ENCODE assay signal across 17 mouse cellular contexts in the genomic region with DNA sequence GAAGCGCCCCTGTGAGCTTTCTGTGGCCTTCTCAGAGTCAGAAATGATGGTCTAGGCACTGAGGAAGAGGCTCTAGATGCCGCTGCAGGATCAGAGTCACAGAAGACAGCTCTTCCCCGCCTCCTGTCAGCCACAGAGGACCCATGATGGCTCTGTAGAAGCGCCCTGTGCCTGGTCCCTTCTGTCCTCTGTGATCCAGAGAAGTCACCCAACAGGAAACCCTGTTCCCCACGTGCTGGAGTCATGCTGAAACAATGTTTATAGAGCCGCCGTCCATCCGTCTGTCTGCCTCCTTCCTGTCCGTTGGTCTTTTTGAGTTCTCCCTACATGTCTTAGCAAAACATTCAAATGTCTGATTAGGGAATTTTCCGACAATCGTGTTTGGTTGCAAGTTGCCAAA. TPM values are rescaled to one million over a fixed set of nuclear protein-coding genes. Genes with fewer than 3 reads are reported as not detected.
A peak's percentile ranks its signal among the peaks of the same experiment; 100 is the strongest.
DNase-seq lines count a peak whose midpoint lies in the region; ATAC-seq lines count a peak whose summit lies in the region.
"Had no signal": no experiment of that assay in that cellular context is flagged by ENCODE, and none has a peak within 500 bp of the region (broad histone marks: within the 10 kb centered on the region; RNA-seq: fewer than 3 reads in every experiment).

No protein-coding gene starts in this region.

- 62% methylated on average over 11 of the region's 11 CpGs for WGBS in heart, embryonic 12.5 days

- 0 out of 2 replicates have a peak, but pooled peaks cover 3% of the 10 kb centered on the region for H3K9me3 ChIP-seq in heart, embryonic 12.5 days (replicated peaks)
- H3K9me3 ChIP-seq: intestine, embryonic 15.5 days; limb, embryonic 13.5 days; neural tube, embryonic 15.5 days had no signal

- H3K27ac ChIP-seq in heart, embryonic 12.5 days (ENCODE audit: poor library complexity, severe bottlenecking), result peak overlapping the region; percentile 20; the same call in 1 of the 2 replicates
- H3K27ac ChIP-seq: intestine, embryonic 15.5 days; left cerebral cortex, adult 2 months; limb, embryonic 13.5 days; neural tube, embryonic 15.5 days had no signal

- H3K4me3 ChIP-seq in heart, embryonic 12.5 days, result no peak overlapping the region
- H3K4me3 ChIP-seq: intestine, embryonic 15.5 days; left cerebral cortex, adult 2 months; limb, embryonic 13.5 days; neural tube, embryonic 15.5 days had no signal

- peaks cover 17% of the 10 kb centered on the region for H3K4me1 ChIP-seq in heart, embryonic 12.5 days (replicated peaks)
- H3K4me1 ChIP-seq: limb, embryonic 13.5 days had no signal

- DNase-seq in adrenal gland, postnatal 14 days, result peak; percentile 11
- DNase-seq in adrenal gland, adult 8-10 months, result no peak
- peak; percentile 21 for DNase-seq in layer of hippocampus, adult 11-12 months (ENCODE audit: low spot score)
- DNase-seq in layer of hippocampus, adult 8-10 months (ENCODE audit: low spot score in 2 of 2), result no peak
- peak; percentile 15 to 34 for DNase-seq in kidney, postnatal 36 days
- DNase-seq in testis, postnatal 14 days (ENCODE audit: low spot score), result no peak
- DNase-seq in urinary bladder, postnatal 36 days (ENCODE audit: low spot score in 2 of 2), result no peak
- DNase-seq: adrenal gland, adult 2 months; thymus, adult 2 months had no signal

- no peak overlapping the region for H3K4me2 ChIP-seq in heart, embryonic 12.5 days
- H3K4me2 ChIP-seq: intestine, embryonic 15.5 days; limb, embryonic 13.5 days; neural tube, embryonic 15.5 days had no signal

- no peak overlapping the region for H3K9ac ChIP-seq in heart, embryonic 12.5 days
- H3K9ac ChIP-seq: intestine, embryonic 15.5 days; limb, embryonic 13.5 days; neural tube, embryonic 15.5 days had no signal

- peaks cover 77% of the 10 kb centered on the region for H3K36me3 ChIP-seq in heart, embryonic 12.5 days

- no peak for ATAC-seq in heart, embryonic 12.5 days (ENCODE audit: insufficient number of reproducible peaks, low FRiP score)
- ATAC-seq: intestine, embryonic 15.5 days had no signal

- no peaks in the 10 kb centered on the region for H3K27me3 ChIP-seq in heart, embryonic 12.5 days (replicated peaks)
- H3K27me3 ChIP-seq: intestine, embryonic 15.5 days; limb, embryonic 13.5 days; neural tube, embryonic 15.5 days had no signal

RNA-seq across cellular contexts. Expression of a gene that starts 12.8 kb away (rescaled TPM):
- total RNA-seq in adrenal gland, postnatal 14 days (2021), result 1.1 and 1.8 TPM in 2 replicates
- total RNA-seq in adrenal gland, adult 8-10 months (2022), result 1 to 10 TPM; 1.6 to 2.6 (median 2.2) TPM
- total RNA-seq in layer of hippocampus, adult 8-10 months (2022), result 1 to 10 TPM; 2.8 to 5.2 (median 3.4) TPM
- 2.0 and 2.3 TPM in 2 replicates for polyA plus RNA-seq in heart, embryonic 12.5 days (2016; fragmentation: Nextera tagmentation; extraction: Ambion mirVana)

RNA-seq across cellular contexts. Expression of a gene that starts 38.4 kb away (rescaled TPM):
- 35.9 and 36.8 TPM in 2 replicates for total RNA-seq in adrenal gland, postnatal 14 days (2021)
- 100 to 1,000 TPM in 1 of 4 experiments, 10 to 100 TPM in 3; 43.5 to 113 (median 60.0) TPM for total RNA-seq in adrenal gland, adult 8-10 months (2022)
- total RNA-seq in layer of hippocampus, adult 8-10 months (2022), result 10 to 100 TPM; 17.8 to 23.3 (median 21.1) TPM
- 2.6 and 3.1 TPM in 2 replicates for polyA plus RNA-seq in heart, embryonic 12.5 days (2016; fragmentation: Nextera tagmentation; extraction: Ambion mirVana)
- total RNA-seq: common myeloid progenitor, adult 5-6 weeks; granulocyte monocyte progenitor cell, adult 5-6 weeks; megakaryocyte progenitor cell, adult 5-6 weeks had no signal

RNA-seq across cellular contexts. Expression of a gene that starts 53.2 kb away (rescaled TPM):
- total RNA-seq in adrenal gland, postnatal 14 days (2021), result 21.7 and 23.5 TPM in 2 replicates
- 10 to 100 TPM; 24.5 to 32.1 (median 29.0) TPM for total RNA-seq in adrenal gland, adult 8-10 months (2022)
- total RNA-seq in layer of hippocampus, adult 8-10 months (2022), result 10 to 100 TPM; 22.3 to 24.1 (median 23.5) TPM
- 18.2 and 20.0 TPM in 2 replicates for polyA plus RNA-seq in heart, embryonic 12.5 days (2016; fragmentation: Nextera tagmentation; extraction: Ambion mirVana)

Comparison
In these comparisons a context has a peak if more than half of its experiments do, and no peak if none do; other contexts are left out.
1. DNase-seq: peak in adrenal gland, postnatal 14 days (single experiment), layer of hippocampus, adult 11-12 months (single experiment) and kidney, postnatal 36 days (2 of 2); none in adrenal gland, adult 8-10 months (single experiment), layer of hippocampus, adult 8-10 months (0 of 2), testis, postnatal 14 days (single experiment) and urinary bladder, postnatal 36 days (0 of 2).